ENCODE assay signal across 28 mouse cellular contexts in genomic region chr2:30731832-30732231, GRCm38 (mm10).
"Had no signal": no experiment of that assay in that cellular context is flagged by ENCODE, and none has a peak within 500 bp of the region (broad histone marks: within the 10 kb centered on the region; RNA-seq: fewer than 3 reads in every experiment).

No protein-coding gene starts in this region.

- H3K4me3 ChIP-seq: embryonic facial prominence, embryonic 10.5 days; embryonic facial prominence, embryonic 12.5 days; embryonic facial prominence, embryonic 13.5 days; embryonic facial prominence, embryonic 15.5 days; erythroblast, embryonic 14.5 days; forebrain, embryonic 10.5 days; forebrain, embryonic 12.5 days; forebrain, embryonic 13.5 days; forebrain, embryonic 15.5 days; gastrocnemius, adult 2 months; heart, adult 2 months had no signal

- H3K4me2 ChIP-seq: embryonic facial prominence, embryonic 12.5 days; embryonic facial prominence, embryonic 13.5 days; embryonic facial prominence, embryonic 15.5 days; forebrain, embryonic 12.5 days; forebrain, embryonic 13.5 days; forebrain, embryonic 15.5 days had no signal

- H3K27ac ChIP-seq: embryonic facial prominence, embryonic 10.5 days; embryonic facial prominence, embryonic 12.5 days; embryonic facial prominence, embryonic 13.5 days; embryonic facial prominence, embryonic 15.5 days; forebrain, embryonic 10.5 days; forebrain, embryonic 12.5 days; forebrain, embryonic 13.5 days; forebrain, embryonic 15.5 days; gastrocnemius, adult 2 months; heart, adult 2 months had no signal

- H3K27me3 ChIP-seq: embryonic facial prominence, embryonic 12.5 days; embryonic facial prominence, embryonic 13.5 days; embryonic facial prominence, embryonic 15.5 days; forebrain, embryonic 12.5 days; forebrain, embryonic 13.5 days; forebrain, embryonic 15.5 days had no signal

- H3K9ac ChIP-seq: embryonic facial prominence, embryonic 12.5 days; embryonic facial prominence, embryonic 13.5 days; embryonic facial prominence, embryonic 15.5 days; forebrain, embryonic 12.5 days; forebrain, embryonic 13.5 days; forebrain, embryonic 15.5 days; forebrain, postnatal 0 days had no signal

- H3K36me3 ChIP-seq: embryonic facial prominence, embryonic 10.5 days; embryonic facial prominence, embryonic 12.5 days; embryonic facial prominence, embryonic 13.5 days; embryonic facial prominence, embryonic 15.5 days; forebrain, embryonic 10.5 days; forebrain, embryonic 12.5 days; forebrain, embryonic 15.5 days had no signal

- ATAC-seq: forebrain, embryonic 13.5 days; forebrain, embryonic 14.5 days; forebrain, embryonic 15.5 days; forebrain, embryonic 16.5 days; forebrain, postnatal 0 days had no signal

- DNase-seq: cerebellum, adult 8-10 months; cerebellum, adult 9-10 months; cerebellum, adult 9-11 months; cerebellum, postnatal 10 days; cerebellum, postnatal 14 days; cerebellum, postnatal 25 days; cerebellum, postnatal 36 days; embryo, embryonic 11 days; forebrain, postnatal 0 days; gastrocnemius, adult 2 months; gastrocnemius, postnatal 10 days; gastrocnemius, postnatal 14 days; gastrocnemius, postnatal 25 days; gastrocnemius, postnatal 36 days; heart, adult 11 months; heart, adult 18-20 months; heart, adult 2 months had no signal

- H3K9me3 ChIP-seq: embryonic facial prominence, embryonic 10.5 days; embryonic facial prominence, embryonic 12.5 days; embryonic facial prominence, embryonic 15.5 days; forebrain, embryonic 15.5 days had no signal
